Mouse (Mus musculus) hindbrain, embryonic 10.5 days (tissue): Measurements from ENCODE around the gene Rab11fip2. TPM values are rescaled to one million over a fixed set of nuclear protein-coding genes. Genes with fewer than 3 reads are reported as not detected.
A peak's percentile ranks its signal among the peaks of the same experiment; 100 is the strongest.

Experiments used
- DNase-seq: peaks from one replicate; pipeline ENCODE4 v3.0.0-alpha.2; 2017; ENCODE audit warnings: low spot score
- H3K27ac ChIP-seq: fragments of 300-500 bp; sonication (generic); 2 replicates; pipeline ENCODE4 v1.5.1; 2016; ENCODE audit warnings: mild to moderate bottlenecking, moderate library complexity
- H3K27me3 ChIP-seq: fragments of 300-500 bp; sonication (generic); 2 replicates; pipeline ENCODE4 v1.6.1; 2016; ENCODE audit warnings: mild to moderate bottlenecking; ENCODE audit not compliant: poor library complexity, insufficient read depth, severe bottlenecking
- H3K36me3 ChIP-seq: fragments of 300-500 bp; sonication (generic); 2 replicates; pipeline ENCODE4 v1.6.1; 2016; ENCODE audit warnings: mild to moderate bottlenecking, moderate library complexity
- H3K4me1 ChIP-seq: fragments of 300-500 bp; sonication (generic); replicated peaks from 2 replicates; pipeline ENCODE4 v1.6.1; 2016; ENCODE audit warnings: mild to moderate bottlenecking
- H3K4me3 ChIP-seq: fragments of 300-500 bp; sonication (generic); 2 replicates; pipeline ENCODE4 v1.5.1; 2016; ENCODE audit warnings: mild to moderate bottlenecking, moderate library complexity
- H3K9me3 ChIP-seq: fragments of 300-500 bp; sonication (generic); 2 replicates; pipeline ENCODE4 v1.6.1; 2016; ENCODE audit warnings: mild to moderate bottlenecking, moderate library complexity
- WGBS: fragments of 180-500 bp; shearing (Covaris S2); methylation state at CpG from one replicate; pipeline ENCODE4 v1.1.7; 2016; 5-methylcytosine and 5-hydroxymethylcytosine counted together
- polyA plus RNA-seq: library from polyadenylated mRNA; unstranded; fragments of >200 nt; fragmentation: Nextera tagmentation; extraction: Ambion mirVana; gene quantifications from 2 replicates; pipeline ENCODE4 v1.2.1, GENCODE M21; 2016

The Rab11fip2 gene
- polyA plus RNA-seq = 2.2 and 2.7 TPM in 2 replicates

GRCm38 (mm10) chr19:59943322-59943871 is at the start of gene Rab11fip2:
Rab11fip2 (minus strand) TSS chr19:59943654.
- under 1% methylated on average over 72 of the region's 72 CpGs for WGBS
- H3K27me3 ChIP-seq = peaks cover 4% of the 10 kb centered on the region; the same call in 1 of the 2 replicates
- H3K4me1 ChIP-seq = peaks cover 9% of the 10 kb centered on the region
- DNase-seq = peak; percentile 92
- H3K9me3 ChIP-seq = no peaks in the 10 kb centered on the region
- H3K27ac ChIP-seq = peak within 1 kb of the TSS; percentile 98
- peak within 1 kb of the TSS; percentile 82 for H3K4me3 ChIP-seq
- H3K36me3 ChIP-seq = no peaks in the 10 kb centered on the region

- 93% methylated on average over 1 of the region's 1 CpGs for WGBS
- Histone ChIP-seq H3K4me1 (no peaks in the 10 kb centered on the region), H3K27ac (no peak overlapping the region), H3K27me3 (no peaks in the 10 kb centered on the region), H3K4me3 (no peak overlapping the region), H3K9me3 (no peaks in the 10 kb centered on the region), H3K36me3 (no peaks in the 10 kb centered on the region)
- no peak for DNase-seq
These were observed 38.1 kb upstream of the Rab11fip2 start for GRCm38 (mm10) chr19:59981588-59981987.

GRCm38 (mm10) chr19:59954936-59955335 is 11.5 kb upstream of the Rab11fip2 start:
- WGBS = 76% methylated on average over 3 of the region's 3 CpGs
- no peak for DNase-seq
- Histone ChIP-seq H3K9me3 (no peaks in the 10 kb centered on the region), H3K4me3 (no peak overlapping the region), H3K27me3 (no peaks in the 10 kb centered on the region), H3K36me3 (no peaks in the 10 kb centered on the region), H3K27ac (no peak overlapping the region), H3K4me1 (no peaks in the 10 kb centered on the region)

- 90% methylated on average over 5 of the region's 5 CpGs for WGBS
- Histone ChIP-seq H3K36me3 (no peaks in the 10 kb centered on the region), H3K4me1 (no peaks in the 10 kb centered on the region), H3K4me3 (no peak overlapping the region), H3K9me3 (no peaks in the 10 kb centered on the region), H3K27me3 (no peaks in the 10 kb centered on the region), H3K27ac (no peak overlapping the region)
- no peak for DNase-seq
These were observed 6.3 kb upstream of the Rab11fip2 start for GRCm38 (mm10) chr19:59949731-59950130.

GRCm38 (mm10) chr19:59942716-59943321 is 635 bp downstream of the Rab11fip2 start:
- H3K36me3 ChIP-seq = no peaks in the 10 kb centered on the region
- no peak for DNase-seq
- peak overlapping the region; percentile 98 for H3K27ac ChIP-seq
- under 1% methylated on average over 27 of the region's 27 CpGs for WGBS
- H3K4me3 ChIP-seq = peak overlapping the region; percentile 82
- H3K9me3 ChIP-seq = no peaks in the 10 kb centered on the region
- peaks cover 9% of the 10 kb centered on the region for H3K4me1 ChIP-seq
- H3K27me3 ChIP-seq = peaks cover 4% of the 10 kb centered on the region; the same call in 1 of the 2 replicates

GRCm38 (mm10) chr19:59939711-59940110 is 3.7 kb downstream of the Rab11fip2 start:
- Histone ChIP-seq H3K27me3 (peaks cover 4% of the 10 kb centered on the region; the same call in 1 of the 2 replicates), H3K27ac (no peak overlapping the region), H3K9me3 (no peaks in the 10 kb centered on the region), H3K4me1 (peaks cover 9% of the 10 kb centered on the region), H3K4me3 (no peak overlapping the region), H3K36me3 (no peaks in the 10 kb centered on the region)
- 82% methylated on average over 5 of the region's 5 CpGs for WGBS
- DNase-seq = no peak

- WGBS = 94% methylated on average over 10 of the region's 10 CpGs
- H3K4me1 ChIP-seq = no peaks in the 10 kb centered on the region
- no peak overlapping the region for H3K27ac ChIP-seq
- H3K27me3 ChIP-seq = no peaks in the 10 kb centered on the region
- no peaks in the 10 kb centered on the region for H3K9me3 ChIP-seq
- no peak for DNase-seq
- no peak overlapping the region for H3K4me3 ChIP-seq
- no peaks in the 10 kb centered on the region for H3K36me3 ChIP-seq
These were observed 11.4 kb downstream of the Rab11fip2 start for GRCm38 (mm10) chr19:59932085-59932484.

- Histone ChIP-seq H3K4me3 (no peak overlapping the region), H3K9me3 (no peaks in the 10 kb centered on the region), H3K4me1 (no peaks in the 10 kb centered on the region), H3K27me3 (no peaks in the 10 kb centered on the region), H3K36me3 (no peaks in the 10 kb centered on the region), H3K27ac (no peak overlapping the region)
- WGBS = 78% methylated on average over 4 of the region's 4 CpGs
- no peak for DNase-seq
These were observed 14.8 kb downstream of the Rab11fip2 start for GRCm38 (mm10) chr19:59928672-59929071.

GRCm38 (mm10) chr19:59926125-59926524 is 17.3 kb downstream of the Rab11fip2 start:
- 95% methylated on average over 1 of the region's 1 CpGs for WGBS
- Histone ChIP-seq H3K4me3 (no peak overlapping the region), H3K36me3 (no peaks in the 10 kb centered on the region), H3K4me1 (no peaks in the 10 kb centered on the region), H3K27ac (no peak overlapping the region), H3K9me3 (no peaks in the 10 kb centered on the region), H3K27me3 (no peaks in the 10 kb centered on the region)
- no peak for DNase-seq

- WGBS = 90% methylated on average over 3 of the region's 3 CpGs
- no peaks in the 10 kb centered on the region; the same call in 1 of the 2 replicates for H3K4me1 ChIP-seq
- H3K4me3 ChIP-seq = no peak overlapping the region
- no peak overlapping the region for H3K27ac ChIP-seq
- no peaks in the 10 kb centered on the region for H3K27me3 ChIP-seq
- no peaks in the 10 kb centered on the region for H3K36me3 ChIP-seq
- DNase-seq = no peak
- H3K9me3 ChIP-seq = no peaks in the 10 kb centered on the region
These were observed 22.6 kb downstream of the Rab11fip2 start for GRCm38 (mm10) chr19:59920846-59921245.

- DNase-seq = no peak
- Histone ChIP-seq H3K27me3 (no peaks in the 10 kb centered on the region), H3K4me1 (no peaks in the 10 kb centered on the region; the same call in 1 of the 2 replicates), H3K4me3 (no peak overlapping the region), H3K9me3 (no peaks in the 10 kb centered on the region), H3K36me3 (no peaks in the 10 kb centered on the region), H3K27ac (no peak overlapping the region)
- WGBS = 85% methylated on average over 2 of the region's 2 CpGs
These were observed 25.4 kb downstream of the Rab11fip2 start for GRCm38 (mm10) chr19:59917901-59918613.

- Histone ChIP-seq H3K27me3 (no peaks in the 10 kb centered on the region), H3K9me3 (no peaks in the 10 kb centered on the region), H3K4me1 (no peaks in the 10 kb centered on the region), H3K27ac (no peak overlapping the region), H3K36me3 (peaks cover 5% of the 10 kb centered on the region), H3K4me3 (no peak overlapping the region)
- no peak for DNase-seq
- WGBS = 74% methylated on average over 4 of the region's 4 CpGs
These were observed 31.9 kb downstream of the Rab11fip2 start for GRCm38 (mm10) chr19:59911554-59911953.
